Comparison of ENCODE assay signal across 22 mouse cellular contexts in genomic region chr13:46365292-46365691, GRCm38 (mm10). TPM values are rescaled to one million over a fixed set of nuclear protein-coding genes. Genes with fewer than 3 reads are reported as not detected.
"Had no signal": no experiment of that assay in that cellular context is flagged by ENCODE, and none has a peak within 500 bp of the region (broad histone marks: within the 10 kb centered on the region; RNA-seq: fewer than 3 reads in every experiment).

No protein-coding gene starts in this region.

- H3K4me2 ChIP-seq: liver, embryonic 11.5 days; liver, embryonic 15.5 days; lung, embryonic 15.5 days; midbrain, embryonic 13.5 days; neural tube, embryonic 13.5 days had no signal

- DNase-seq: kidney, adult 2 months; kidney, postnatal 25 days; lung, adult 18-20 months; lung, postnatal 10 days; lung, postnatal 36 days; retina, postnatal 1 day; right cerebral cortex, postnatal 25 days; spleen, adult 18-20 months; thymus, adult 18-20 months; thymus, postnatal 36 days had no signal

- H3K4me3 ChIP-seq: liver, embryonic 15.5 days; lung, embryonic 15.5 days; megakaryocyte, embryonic 14.5 days; midbrain, embryonic 10.5 days; midbrain, embryonic 13.5 days; myocyte; neural tube, embryonic 13.5 days had no signal

- H3K9ac ChIP-seq: liver, embryonic 15.5 days; lung, embryonic 15.5 days; midbrain, embryonic 13.5 days; neural tube, embryonic 13.5 days had no signal

- H3K27me3 ChIP-seq: liver, embryonic 15.5 days; lung, embryonic 15.5 days; midbrain, embryonic 13.5 days; neural tube, embryonic 13.5 days had no signal

- H3K36me3 ChIP-seq: liver, embryonic 15.5 days; lung, embryonic 15.5 days; midbrain, embryonic 10.5 days; midbrain, embryonic 13.5 days; neural tube, embryonic 13.5 days had no signal

- H3K4me1 ChIP-seq: liver, embryonic 15.5 days; lung, embryonic 15.5 days had no signal

- H3K27ac ChIP-seq: kidney, postnatal 0 days; liver, embryonic 15.5 days; lung, embryonic 15.5 days; midbrain, embryonic 10.5 days; midbrain, embryonic 13.5 days; neural tube, embryonic 13.5 days had no signal

- H3K9me3 ChIP-seq: liver, embryonic 15.5 days; lung, embryonic 15.5 days; midbrain, embryonic 10.5 days; midbrain, embryonic 13.5 days had no signal

- ATAC-seq: midbrain, embryonic 13.5 days; midbrain, embryonic 16.5 days had no signal

RNA-seq across cellular contexts. Expression of gene Rbm24, which starts 52.9 kb away (rescaled TPM):
- total RNA-seq: monocyte, adult 5-6 weeks; neutrophil, adult 5-6 weeks had no signal
